Mouse (Mus musculus): ENCODE measurements around the gene Lyrm1. TPM values are rescaled to one million over a fixed set of nuclear protein-coding genes. Genes with fewer than 3 reads are reported as not detected.

The Lyrm1 gene
- total and polyA plus RNA-seq, 2 experiments, result 1.2 to 6.2 TPM

DNA sequence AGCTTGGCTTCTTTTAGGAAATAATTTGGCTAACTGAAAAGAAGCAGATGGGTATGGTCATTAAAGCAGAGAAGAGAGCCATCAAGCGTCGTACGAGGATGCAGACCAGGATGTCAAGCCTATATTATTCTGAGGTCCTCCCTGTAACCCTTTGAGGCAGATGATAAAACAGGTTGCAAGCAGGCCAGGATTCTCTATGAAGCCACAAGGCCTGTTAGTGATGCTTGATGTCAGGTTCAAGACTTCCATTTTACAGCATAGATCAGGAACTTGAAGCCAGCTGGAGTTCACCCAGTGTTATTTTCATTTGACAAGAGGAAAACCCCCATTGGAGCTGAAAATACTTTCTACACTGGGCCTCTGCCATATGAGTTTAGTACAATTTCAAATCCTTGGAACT, 84.5 kb downstream of the Lyrm1 start:
- no peaks in the 10 kb centered on the region for H3K79me2 ChIP-seq (ENCODE audit: control insufficient read depth, insufficient read depth, low read length)
- H3K4me1 ChIP-seq (ENCODE audit: control insufficient read depth, insufficient read depth, low read length), result no peaks in the 10 kb centered on the region
- no peak for DNase-seq (ENCODE audit: extremely low read depth, low read depth, low spot score)
- H3K4me3 ChIP-seq (ENCODE audit: insufficient read depth, low read depth, low read length), result no peak overlapping the region
- no peak overlapping the region for H3K9ac ChIP-seq (ENCODE audit: low read depth, low read length)
- no peaks in the 10 kb centered on the region for H3K36me3 ChIP-seq (ENCODE audit: control insufficient read depth, insufficient read depth, low read length)
- H3K27me3 ChIP-seq (ENCODE audit: control insufficient read depth, insufficient read depth, low read length), result no peaks in the 10 kb centered on the region
- 91% methylated on average over 3 of the region's 3 CpGs for WGBS
- no peak overlapping the region for H3K27ac ChIP-seq (replicated peaks; ENCODE audit: insufficient read depth, low read depth, low read length)
- TF ChIP-seq CTCF (IDR thresholded peaks at IDR 0.05; ENCODE audit: low read depth, low read length), result no peak
- TF ChIP-seq POLR2A (IDR thresholded peaks at IDR 0.05; ENCODE audit: extremely low read depth, insufficient read depth, low read length), result no peak

DNA sequence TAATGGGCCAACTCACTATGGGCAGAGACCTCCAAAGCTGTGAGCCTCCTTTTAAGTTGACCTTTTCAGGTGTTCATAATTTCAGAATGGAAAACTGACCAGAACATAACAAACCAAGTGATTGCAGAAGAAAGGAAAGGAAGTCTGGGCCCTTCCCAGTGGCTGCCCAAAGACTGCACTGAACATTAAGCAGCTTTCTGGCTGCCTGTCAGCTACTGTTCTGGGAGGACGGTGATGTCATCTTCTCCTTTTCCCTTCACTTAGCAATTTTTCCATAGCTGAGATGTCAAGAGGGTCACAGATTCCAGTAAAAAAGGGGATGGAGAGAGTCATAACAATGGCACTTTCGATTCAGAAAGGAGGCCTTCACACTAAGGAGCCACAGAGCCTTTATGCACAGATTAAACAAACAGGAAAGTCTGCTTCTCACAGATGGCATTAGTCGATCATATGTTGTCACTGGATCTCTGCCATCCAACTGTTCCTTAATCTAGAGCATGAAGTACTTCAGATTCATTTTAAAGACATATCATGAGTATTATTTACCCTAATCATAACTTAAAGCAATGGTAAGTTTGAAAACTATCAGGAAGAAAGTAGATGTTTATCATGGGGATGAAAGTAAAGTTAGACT, 89.7 kb downstream of the Lyrm1 start:
- TF ChIP-seq CTCF (IDR thresholded peaks at IDR 0.05; ENCODE audit: low read depth, low read length), result no peak
- no peak for TF ChIP-seq POLR2A (IDR thresholded peaks at IDR 0.05; ENCODE audit: extremely low read depth, insufficient read depth, low read length)
- H3K4me1 ChIP-seq (ENCODE audit: control insufficient read depth, insufficient read depth, low read length), result no peaks in the 10 kb centered on the region
- 69% methylated on average over 3 of the region's 3 CpGs for WGBS
- H3K36me3 ChIP-seq (ENCODE audit: control insufficient read depth, insufficient read depth, low read length), result no peaks in the 10 kb centered on the region
- no peaks in the 10 kb centered on the region for H3K27me3 ChIP-seq (ENCODE audit: control insufficient read depth, insufficient read depth, low read length)
- no peak for DNase-seq (ENCODE audit: extremely low read depth, low read depth, low spot score)
- no peak overlapping the region for H3K4me3 ChIP-seq (ENCODE audit: insufficient read depth, low read depth, low read length)
- H3K79me2 ChIP-seq (ENCODE audit: control insufficient read depth, insufficient read depth, low read length), result no peaks in the 10 kb centered on the region
- no peak overlapping the region for H3K9ac ChIP-seq (ENCODE audit: low read depth, low read length)
- H3K27ac ChIP-seq (replicated peaks; ENCODE audit: insufficient read depth, low read depth, low read length), result no peak overlapping the region

DNA sequence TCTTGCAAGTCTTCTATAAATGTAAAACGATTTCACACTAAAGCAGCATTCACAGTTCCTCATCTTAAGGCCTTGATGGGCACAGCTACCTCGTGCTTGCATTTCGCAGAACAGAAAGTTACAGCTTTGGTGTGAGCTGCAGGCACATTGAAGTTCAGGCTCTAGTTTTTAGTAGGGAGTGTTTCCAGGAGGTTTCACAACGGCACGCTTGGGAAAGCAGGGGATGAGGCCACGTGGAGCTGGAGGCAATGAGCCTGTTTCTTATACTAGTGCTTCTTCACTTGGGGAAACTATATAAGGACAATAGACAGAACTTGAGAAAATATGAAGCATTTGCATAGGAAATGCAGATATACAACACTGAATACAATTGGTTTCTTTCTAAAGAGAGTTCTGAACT, 101.4 kb downstream of the Lyrm1 start:
- TF ChIP-seq POLR2A (IDR thresholded peaks at IDR 0.05; ENCODE audit: extremely low read depth, insufficient read depth, low read length), result no peak
- no peak for TF ChIP-seq CTCF (IDR thresholded peaks at IDR 0.05; ENCODE audit: low read depth, low read length)
- Histone ChIP-seq H3K79me2 (ENCODE audit: control insufficient read depth, insufficient read depth, low read length) (no peaks in the 10 kb centered on the region), H3K4me3 (ENCODE audit: insufficient read depth, low read depth, low read length) (no peak overlapping the region), H3K27ac (replicated peaks; ENCODE audit: insufficient read depth, low read depth, low read length) (no peak overlapping the region), H3K4me1 (ENCODE audit: control insufficient read depth, insufficient read depth, low read length) (no peaks in the 10 kb centered on the region), H3K36me3 (ENCODE audit: control insufficient read depth, insufficient read depth, low read length) (no peaks in the 10 kb centered on the region), H3K27me3 (ENCODE audit: control insufficient read depth, insufficient read depth, low read length) (no peaks in the 10 kb centered on the region), H3K9ac (ENCODE audit: low read depth, low read length) (no peak overlapping the region)
- WGBS, result 72% methylated on average over 6 of the region's 6 CpGs
- peak; percentile 10 for DNase-seq (ENCODE audit: extremely low read depth, low read depth, low spot score)

Other genes with a start within 250 kb of the Lyrm1 start
- not detected in 2 replicates for gene Acsm4, start 205.8 kb upstream of the Lyrm1 start, total RNA-seq (2014; rRNA removed)
- gene Acsm4, start 205.8 kb upstream of the Lyrm1 start, polyA plus RNA-seq (2012; rRNA removed), result not detected in 2 replicates
- gene Thumpd1, start 175.1 kb upstream of the Lyrm1 start, total RNA-seq (2014; rRNA removed), result 11.8 and 13.6 TPM in 2 replicates
- 6.0 and 7.2 TPM in 2 replicates for gene Thumpd1, start 175.1 kb upstream of the Lyrm1 start, polyA plus RNA-seq (2012; rRNA removed)
- gene Acsm3, start 134.9 kb upstream of the Lyrm1 start, total RNA-seq (2014; rRNA removed), result 212 and 304 TPM in 2 replicates
- 49.8 and 66.9 TPM in 2 replicates for gene Acsm3, start 134.9 kb upstream of the Lyrm1 start, polyA plus RNA-seq (2012; rRNA removed)
- 4.8 and 5.4 TPM in 2 replicates for gene Rexo5, start 101.9 kb upstream of the Lyrm1 start, total RNA-seq (2014; rRNA removed)
- gene Rexo5, start 101.9 kb upstream of the Lyrm1 start, polyA plus RNA-seq (2012; rRNA removed), result 1.0 and 1.9 TPM in 2 replicates
- 3.6 and 4.5 TPM in 2 replicates for gene Eri2, start 101.8 kb upstream of the Lyrm1 start, total RNA-seq (2014; rRNA removed)
- gene Eri2, start 101.8 kb upstream of the Lyrm1 start, polyA plus RNA-seq (2012; rRNA removed), result 0.61 and 0.80 TPM in 2 replicates
- 5.3 and 5.6 TPM in 2 replicates for gene Dcun1d3, start 437 bp downstream of the Lyrm1 start, total RNA-seq (2014; rRNA removed)
- 3.2 and 5.7 TPM in 2 replicates for gene Dcun1d3, start 437 bp downstream of the Lyrm1 start, polyA plus RNA-seq (2012; rRNA removed)
- not detected in 2 replicates for gene Dnah3, start 199.4 kb downstream of the Lyrm1 start, total RNA-seq (2014; rRNA removed)
- not detected in 2 replicates for gene Dnah3, start 199.4 kb downstream of the Lyrm1 start, polyA plus RNA-seq (2012; rRNA removed)
- 3.0 and 3.5 TPM in 2 replicates for gene Tmem159, start 206.5 kb downstream of the Lyrm1 start, total RNA-seq (2014; rRNA removed)
- 1.8 and 3.2 TPM in 2 replicates for gene Tmem159, start 206.5 kb downstream of the Lyrm1 start, polyA plus RNA-seq (2012; rRNA removed)
- not detected in 2 replicates for gene Zp2, start 249.4 kb downstream of the Lyrm1 start, total RNA-seq (2014; rRNA removed)
- not detected in 2 replicates for gene Zp2, start 249.4 kb downstream of the Lyrm1 start, polyA plus RNA-seq (2012; rRNA removed)

Measured in liver, adult 2 months (tissue).